Mouse (Mus musculus): ENCODE data around the gene Olfr47. TPM values are rescaled to one million over a fixed set of nuclear protein-coding genes. Genes with fewer than 3 reads are reported as not detected.
"Not testable (repeated sequence)": the region's sequence is repeated elsewhere in the genome, so short reads cannot be mapped to it uniquely, and the experiment has no call there.

Gene Olfr47
- polyA plus RNA-seq (2016; fragmentation: Nextera tagmentation; extraction: Ambion mirVana) = not detected in 2 replicates

DNA sequence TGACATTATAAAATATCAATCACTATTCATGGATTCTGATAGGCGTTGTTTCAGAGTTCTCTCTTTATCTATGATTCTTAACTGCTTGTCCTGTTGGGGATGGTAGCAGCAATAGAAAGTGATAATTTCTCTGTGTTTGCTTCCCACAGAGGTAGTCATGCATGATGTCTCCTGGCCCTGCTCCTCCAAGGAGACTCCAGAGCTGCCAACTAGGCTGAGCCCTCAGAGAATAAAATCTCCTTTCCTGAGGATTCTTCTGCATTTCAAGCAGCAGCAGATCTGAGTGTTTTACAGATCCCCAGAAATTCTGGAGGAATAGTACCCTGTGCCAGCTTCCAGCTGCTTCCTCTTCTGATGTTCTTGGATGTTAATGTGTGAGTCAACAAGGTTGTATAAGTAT lies at the start of gene Olfr47:
Gene Olfr47, plus strand, starts transcription at position 275 of the 400 bp plus-strand sequence.
- not testable (repeated sequence) for H3K4me3 ChIP-seq; H3K27ac ChIP-seq (replicated peaks); H3K27me3 ChIP-seq (replicated peaks; ENCODE audit: low read depth, poor library complexity, severe bottlenecking); H3K4me1 ChIP-seq; H3K9me3 ChIP-seq; H3K36me3 ChIP-seq (replicated peaks); DNase-seq (ENCODE audit: low spot score)
- 88% methylated on average over 1 of the region's 1 CpGs for WGBS

DNA sequence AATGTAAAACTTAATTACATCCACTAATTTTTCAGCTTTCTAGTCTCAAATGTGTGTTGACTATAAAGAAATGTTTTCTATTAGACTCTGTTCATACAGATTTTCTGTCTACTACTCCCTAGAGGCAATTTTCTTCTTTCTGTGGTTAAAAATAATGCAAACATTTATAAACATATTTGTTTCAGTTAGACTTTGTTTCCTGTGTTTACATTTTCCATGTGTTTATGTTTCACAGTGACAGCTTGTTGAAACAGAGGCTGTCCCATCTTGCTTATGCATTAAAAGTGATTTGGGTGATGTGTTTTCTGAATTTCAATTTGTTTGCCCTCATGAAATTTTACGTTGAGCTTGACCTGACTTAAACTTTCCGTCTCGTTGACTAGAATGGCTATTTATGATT lies 40.3 kb upstream of the Olfr47 start:
- no peaks in the 10 kb centered on the region for H3K36me3 ChIP-seq (replicated peaks)
- DNase-seq (ENCODE audit: low spot score) = no peak
- no peaks in the 10 kb centered on the region for H3K4me1 ChIP-seq
- WGBS = 85% methylated on average over 3 of the region's 3 CpGs
- no peak overlapping the region for H3K27ac ChIP-seq (replicated peaks)
- no peaks in the 10 kb centered on the region for H3K27me3 ChIP-seq (replicated peaks; ENCODE audit: low read depth, poor library complexity, severe bottlenecking)
- H3K9me3 ChIP-seq = no peaks in the 10 kb centered on the region
- H3K4me3 ChIP-seq = no peak overlapping the region

DNA sequence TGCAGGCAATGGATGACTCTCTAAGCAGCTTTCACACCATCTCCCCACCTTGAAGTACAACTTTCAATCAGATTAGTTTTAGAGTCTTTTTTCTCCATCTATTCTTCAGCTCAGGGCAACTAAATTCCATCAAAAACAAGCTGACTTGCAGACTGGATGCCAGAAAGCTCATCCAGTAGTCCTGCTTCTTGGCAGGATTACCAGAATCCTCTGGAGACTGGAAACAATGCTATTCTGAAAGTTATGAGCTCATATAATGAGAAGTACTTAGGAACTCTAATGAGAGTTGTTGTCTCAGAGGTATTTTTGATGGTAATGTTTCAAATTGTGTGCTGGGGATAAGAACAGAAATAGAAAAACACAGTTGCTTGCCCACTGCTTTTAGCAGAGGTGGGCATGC lies 34.5 kb upstream of the Olfr47 start, which contains the start of gene Olfr435:
Gene Olfr435, plus strand, starts transcription at position 366 of the 400 bp plus-strand sequence.
- Histone ChIP-seq H3K9me3 (no peaks in the 10 kb centered on the region), H3K36me3 (replicated peaks) (no peaks in the 10 kb centered on the region), H3K4me1 (no peaks in the 10 kb centered on the region), H3K4me3 (no peak within 1 kb of the TSS), H3K27ac (replicated peaks) (no peak within 1 kb of the TSS), H3K27me3 (replicated peaks; ENCODE audit: low read depth, poor library complexity, severe bottlenecking) (no peaks in the 10 kb centered on the region)
- no peak for DNase-seq (ENCODE audit: low spot score)

DNA sequence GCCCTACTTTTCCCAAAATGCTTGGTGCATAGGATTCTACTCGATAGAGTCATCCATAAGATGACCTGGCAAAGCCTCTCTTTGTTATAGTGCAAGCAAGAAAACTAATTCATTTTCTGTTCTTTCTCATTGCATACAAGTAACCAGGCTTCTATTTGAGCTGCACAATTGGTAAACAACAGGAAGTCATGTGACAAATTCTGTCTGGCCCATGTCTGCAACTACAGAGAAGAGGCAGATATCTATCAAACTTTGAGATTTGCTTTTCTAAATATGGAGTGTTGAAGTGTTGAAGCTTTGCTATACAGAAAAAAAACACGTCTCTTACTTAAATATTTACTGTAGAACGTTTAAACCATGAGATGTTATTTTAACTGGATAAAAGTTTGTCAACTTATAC lies 33.2 kb upstream of the Olfr47 start:
- WGBS = 82% methylated on average over 3 of the region's 3 CpGs
- Histone ChIP-seq H3K36me3 (replicated peaks) (no peaks in the 10 kb centered on the region), H3K4me3 (no peak overlapping the region), H3K4me1 (no peaks in the 10 kb centered on the region), H3K27ac (replicated peaks) (no peak overlapping the region), H3K27me3 (replicated peaks; ENCODE audit: low read depth, poor library complexity, severe bottlenecking) (no peaks in the 10 kb centered on the region), H3K9me3 (no peaks in the 10 kb centered on the region)
- no peak for DNase-seq (ENCODE audit: low spot score)

DNA sequence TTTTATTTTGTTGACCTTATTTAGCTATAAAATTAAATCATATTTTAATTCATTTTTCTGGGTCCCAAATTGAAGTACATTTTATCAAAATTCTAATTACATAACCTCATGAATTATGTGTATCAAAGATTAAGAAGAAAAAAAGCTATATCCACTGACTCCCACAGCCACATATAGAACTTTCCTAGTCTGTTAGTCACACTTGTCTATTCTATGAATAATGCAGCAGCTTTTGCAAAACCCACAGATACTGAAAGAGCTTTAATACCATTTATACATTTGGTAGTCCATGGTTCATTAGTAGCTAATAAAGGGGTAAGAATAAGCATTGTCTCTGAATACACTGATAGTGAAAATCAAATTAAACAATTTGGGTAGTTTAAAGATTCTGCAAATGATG lies 28.5 kb upstream of the Olfr47 start:
- Histone ChIP-seq H3K9me3 (no peaks in the 10 kb centered on the region), H3K27ac (replicated peaks) (no peak overlapping the region)
- no peak for DNase-seq (ENCODE audit: low spot score)

DNA sequence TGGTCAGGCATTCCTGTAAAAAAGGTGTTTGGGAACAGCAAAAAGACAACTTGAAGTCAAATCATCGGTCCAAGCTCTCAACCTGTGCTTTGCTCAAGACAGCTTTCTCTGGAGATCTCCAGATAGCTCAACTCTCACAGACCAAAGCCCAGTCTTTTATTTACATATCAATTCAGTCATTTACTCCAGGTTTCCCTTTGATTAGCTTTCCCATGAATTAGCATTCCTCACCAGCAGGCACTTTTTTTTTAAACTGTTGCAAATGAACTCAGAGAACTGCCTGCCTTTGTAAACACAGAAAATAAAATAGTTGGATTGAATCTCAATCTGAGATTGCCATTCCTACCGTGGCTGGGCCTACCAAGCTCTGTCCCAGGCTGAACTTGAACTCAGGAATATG lies 26.0 kb upstream of the Olfr47 start:
- Histone ChIP-seq H3K27ac (replicated peaks) (no peak overlapping the region), H3K4me3 (no peak overlapping the region), H3K27me3 (replicated peaks; ENCODE audit: low read depth, poor library complexity, severe bottlenecking) (no peaks in the 10 kb centered on the region), H3K9me3 (no peaks in the 10 kb centered on the region), H3K4me1 (no peaks in the 10 kb centered on the region), H3K36me3 (replicated peaks) (no peaks in the 10 kb centered on the region)
- 36% methylated on average over 2 of the region's 2 CpGs for WGBS
- DNase-seq (ENCODE audit: low spot score) = no peak

More for the DNA sequence above, 28.5 kb upstream of the Olfr47 start:
- Histone ChIP-seq H3K4me3 (no peak overlapping the region), H3K4me1 (no peaks in the 10 kb centered on the region), H3K27me3 (replicated peaks; ENCODE audit: low read depth, poor library complexity, severe bottlenecking) (no peaks in the 10 kb centered on the region), H3K36me3 (replicated peaks) (no peaks in the 10 kb centered on the region)

DNA sequence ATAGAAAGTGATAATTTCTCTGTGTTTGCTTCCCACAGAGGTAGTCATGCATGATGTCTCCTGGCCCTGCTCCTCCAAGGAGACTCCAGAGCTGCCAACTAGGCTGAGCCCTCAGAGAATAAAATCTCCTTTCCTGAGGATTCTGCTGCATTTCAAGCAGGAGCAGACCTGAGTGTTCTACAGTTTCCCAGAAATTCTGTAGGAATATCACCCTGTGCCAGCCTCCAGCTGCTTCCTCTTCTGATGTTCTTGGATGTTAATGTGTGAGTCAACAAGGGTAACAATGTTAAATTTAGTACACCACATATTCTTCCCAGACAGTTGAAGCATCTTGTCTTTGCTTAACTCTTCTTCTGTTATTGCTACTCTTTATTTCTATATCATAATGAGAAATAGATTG lies 18.5 kb upstream of the Olfr47 start, which contains the start of gene Olfr434:
Gene Olfr434, plus strand, starts transcription at position 149 of the 400 bp plus-strand sequence.
- not testable (repeated sequence) for H3K27me3 ChIP-seq (replicated peaks; ENCODE audit: low read depth, poor library complexity, severe bottlenecking); H3K36me3 ChIP-seq (replicated peaks); H3K4me1 ChIP-seq; H3K9me3 ChIP-seq; H3K4me3 ChIP-seq; DNase-seq (ENCODE audit: low spot score); H3K27ac ChIP-seq (replicated peaks)

DNA sequence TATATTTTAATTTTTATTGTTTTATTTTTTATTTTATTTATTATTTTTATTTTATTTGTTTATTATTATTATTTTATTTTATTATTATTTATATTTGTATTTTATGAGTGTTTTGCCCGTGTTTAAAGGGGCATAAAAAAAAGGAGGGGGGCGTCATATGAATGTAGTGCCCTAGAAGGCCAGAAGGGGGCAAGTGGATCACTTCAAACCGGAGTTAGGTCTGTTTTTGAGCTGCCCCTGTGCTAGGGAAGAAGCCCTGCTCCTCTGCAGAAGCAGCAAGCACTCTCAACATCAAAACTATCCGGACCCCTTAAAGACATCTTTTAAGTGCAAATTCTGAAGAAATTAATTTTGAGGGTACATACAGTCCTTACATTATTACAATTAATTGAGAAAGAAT lies 10.7 kb downstream of the Olfr47 start:
- peak; percentile 28 for DNase-seq (ENCODE audit: low spot score)
- WGBS = 24% methylated on average over 4 of the region's 4 CpGs
- Histone ChIP-seq H3K4me1 (no peaks in the 10 kb centered on the region), H3K27ac (replicated peaks) (no peak overlapping the region), H3K4me3 (no peak overlapping the region), H3K27me3 (replicated peaks; ENCODE audit: low read depth, poor library complexity, severe bottlenecking) (no peaks in the 10 kb centered on the region), H3K36me3 (replicated peaks) (no peaks in the 10 kb centered on the region), H3K9me3 (no peaks in the 10 kb centered on the region)

DNA sequence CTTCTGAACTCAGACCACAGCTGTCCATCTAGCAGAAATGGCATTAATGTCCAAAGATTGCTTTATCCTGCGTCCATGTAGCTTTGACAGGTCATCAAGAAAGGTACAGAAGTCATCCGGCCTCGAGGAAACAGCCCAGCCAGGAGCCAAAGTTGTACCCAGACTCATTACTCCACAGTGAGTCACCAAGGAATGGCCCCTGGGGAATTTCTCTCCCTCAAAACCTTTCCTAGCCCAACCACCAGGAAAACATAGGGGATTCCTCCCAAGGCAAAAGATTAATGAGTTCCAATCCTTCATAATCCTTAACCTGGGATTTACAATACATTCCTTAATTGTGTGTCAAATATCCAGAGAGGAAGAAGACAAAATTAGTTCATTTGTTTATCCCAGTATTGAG lies 16.1 kb downstream of the Olfr47 start:
- WGBS = 61% methylated on average over 3 of the region's 3 CpGs
- no peaks in the 10 kb centered on the region for H3K27me3 ChIP-seq (replicated peaks; ENCODE audit: low read depth, poor library complexity, severe bottlenecking)
- no peaks in the 10 kb centered on the region for H3K9me3 ChIP-seq
- H3K27ac ChIP-seq (replicated peaks) = no peak overlapping the region
- no peaks in the 10 kb centered on the region for H3K36me3 ChIP-seq (replicated peaks)
- H3K4me3 ChIP-seq = no peak overlapping the region
- no peaks in the 10 kb centered on the region for H3K4me1 ChIP-seq
- no peak for DNase-seq (ENCODE audit: low spot score)

DNA sequence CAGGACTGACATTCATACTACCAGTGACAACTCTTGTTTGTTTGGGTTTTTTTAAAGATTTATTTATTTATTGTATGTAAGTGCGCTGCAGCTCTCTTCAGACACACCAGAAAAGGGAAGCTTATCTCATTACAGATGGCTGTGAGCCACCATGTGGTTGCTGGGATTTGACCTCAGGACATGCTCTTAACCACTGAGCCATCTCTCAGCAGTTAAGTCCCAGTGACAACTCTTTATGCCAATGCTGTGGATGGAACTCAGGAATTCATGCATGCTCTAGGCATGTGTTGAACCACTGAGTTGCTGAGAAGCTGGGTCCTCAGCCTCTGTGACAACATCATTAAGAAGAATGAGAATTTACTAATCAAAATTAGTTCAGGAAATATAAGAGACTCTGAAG lies 21.7 kb downstream of the Olfr47 start:
- Histone ChIP-seq H3K36me3 (replicated peaks) (no peaks in the 10 kb centered on the region), H3K4me3 (no peak overlapping the region), H3K9me3 (no peaks in the 10 kb centered on the region), H3K27me3 (replicated peaks; ENCODE audit: low read depth, poor library complexity, severe bottlenecking) (no peaks in the 10 kb centered on the region), H3K4me1 (no peaks in the 10 kb centered on the region), H3K27ac (replicated peaks) (no peak overlapping the region)
- no peak for DNase-seq (ENCODE audit: low spot score)
- WGBS = 92% methylated on average over 1 of the region's 1 CpGs

DNA sequence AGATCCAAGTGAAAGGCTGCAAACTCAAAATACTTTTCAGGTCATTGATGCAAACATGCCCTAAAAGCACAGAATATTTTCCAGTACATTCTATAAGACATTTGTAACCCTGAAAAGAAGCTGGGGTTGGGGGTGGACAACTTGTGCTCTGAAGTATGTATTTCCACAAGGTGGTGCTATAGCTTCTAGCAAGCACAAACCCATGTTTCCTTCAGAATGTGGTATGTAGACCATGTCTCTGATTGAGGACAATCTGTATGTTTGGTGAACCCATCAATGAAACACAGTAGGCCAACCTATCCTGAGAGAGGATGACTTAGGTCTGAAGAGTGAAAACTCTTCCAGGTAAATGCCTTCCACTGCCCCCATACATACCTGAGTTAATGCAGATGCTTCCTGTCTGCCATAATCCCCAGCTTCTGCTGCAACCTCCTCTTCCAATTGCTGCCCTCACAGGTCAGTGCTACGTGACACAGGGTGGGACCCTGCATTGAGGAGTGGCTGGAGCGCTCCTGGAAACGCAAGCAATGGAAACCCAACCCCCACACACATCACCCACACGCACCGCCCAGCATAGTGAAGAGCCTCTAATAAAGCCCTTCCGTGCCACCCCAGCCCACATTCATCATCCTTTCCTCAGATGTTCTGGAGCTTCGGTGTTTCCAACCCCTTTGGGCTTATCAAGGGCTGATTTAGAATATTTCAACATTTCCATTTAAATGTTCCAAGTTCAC lies 23.0 kb downstream of the Olfr47 start:
- Histone ChIP-seq H3K4me3 (no peak overlapping the region), H3K27ac (replicated peaks) (no peak overlapping the region), H3K36me3 (replicated peaks) (no peaks in the 10 kb centered on the region), H3K27me3 (replicated peaks; ENCODE audit: low read depth, poor library complexity, severe bottlenecking) (no peaks in the 10 kb centered on the region), H3K4me1 (no peaks in the 10 kb centered on the region), H3K9me3 (no peaks in the 10 kb centered on the region)
- DNase-seq (ENCODE audit: low spot score) = no peak
- 71% methylated on average over 7 of the region's 7 CpGs for WGBS

DNA sequence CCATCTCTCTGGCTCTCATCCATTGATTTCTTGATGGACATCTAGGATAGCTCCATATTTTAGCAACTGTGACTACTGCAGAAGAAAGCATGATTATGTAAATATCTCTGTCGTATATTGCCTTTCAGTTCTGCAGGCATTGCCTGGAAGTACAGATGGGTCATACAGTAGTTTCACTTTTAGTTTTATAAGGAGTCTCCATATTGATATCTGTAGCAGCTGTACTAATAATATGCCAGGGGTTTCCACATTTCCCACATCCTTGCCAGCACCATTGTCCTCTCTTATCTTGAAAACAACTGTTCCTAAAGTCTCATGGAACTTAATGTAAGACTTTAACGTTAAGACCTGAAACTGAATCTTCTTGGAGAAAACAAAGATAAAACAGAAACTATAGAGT lies 29.4 kb downstream of the Olfr47 start:
- Histone ChIP-seq H3K4me1 (peaks cover 7% of the 10 kb centered on the region), H3K27ac (replicated peaks) (no peak overlapping the region), H3K9me3 (no peaks in the 10 kb centered on the region), H3K27me3 (replicated peaks; ENCODE audit: low read depth, poor library complexity, severe bottlenecking) (peaks cover 19% of the 10 kb centered on the region), H3K36me3 (replicated peaks) (no peaks in the 10 kb centered on the region), H3K4me3 (no peak overlapping the region)
- no peak for DNase-seq (ENCODE audit: low spot score)
- WGBS = 63% methylated on average over 2 of the region's 2 CpGs

DNA sequence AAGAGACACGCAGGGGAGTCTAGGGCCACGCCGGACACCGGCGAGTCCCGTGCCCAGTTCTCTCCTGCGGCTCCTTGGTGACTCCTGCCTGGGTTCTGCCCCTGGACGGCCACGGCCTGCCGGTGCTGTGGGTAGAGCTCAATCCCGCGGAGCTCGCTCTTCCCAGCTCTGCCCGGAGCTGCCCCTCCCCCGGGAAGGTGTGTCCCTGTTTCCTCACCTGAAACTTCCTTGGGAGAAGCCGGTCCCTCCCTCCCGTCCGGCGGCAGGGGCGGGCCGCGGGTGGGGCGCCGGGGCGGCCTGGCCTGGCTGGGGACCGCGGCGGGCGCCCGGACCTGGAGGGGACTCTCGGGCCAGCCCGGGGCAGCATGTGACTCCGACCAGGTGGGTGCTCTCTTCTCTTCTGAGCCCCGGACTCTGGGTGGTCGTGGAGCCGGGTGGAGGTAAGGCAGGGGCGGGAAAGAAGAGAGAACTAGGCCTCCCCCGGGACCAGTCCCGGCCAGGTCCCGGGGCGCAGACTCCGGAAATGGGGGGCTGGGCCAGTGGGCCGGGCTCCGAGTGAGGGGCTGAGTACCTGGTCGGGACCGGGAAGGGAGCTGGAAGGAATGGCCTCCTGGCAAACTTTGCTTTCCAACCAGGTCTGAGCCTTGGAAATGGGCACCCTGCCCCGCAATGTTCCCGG lies 34.2 kb downstream of the Olfr47 start, which contains the start of gene Arhgef5:
Gene Arhgef5, plus strand, starts transcription at position 220 of the 679 bp plus-strand sequence.
- Histone ChIP-seq H3K27me3 (replicated peaks; ENCODE audit: low read depth, poor library complexity, severe bottlenecking) (peaks cover 39% of the 10 kb centered on the region), H3K9me3 (no peaks in the 10 kb centered on the region), H3K4me1 (peaks cover 16% of the 10 kb centered on the region), H3K36me3 (replicated peaks) (no peaks in the 10 kb centered on the region), H3K27ac (replicated peaks) (peak within 1 kb of the TSS; percentile 86), H3K4me3 (peak within 1 kb of the TSS; percentile 74)
- WGBS = 1% methylated on average over 48 of the region's 48 CpGs
- DNase-seq (ENCODE audit: low spot score) = peak; percentile 64
